Mouse (Mus musculus): Measurements from ENCODE around the gene A930033H14Rik. TPM values are rescaled to one million over a fixed set of nuclear protein-coding genes. Genes with fewer than 3 reads are reported as not detected.

The A930033H14Rik gene
- total RNA-seq (2021), result 3.2 and 5.5 TPM in 2 replicates
- long read RNA-seq, partial matches to known transcripts, result 0 of 3 reads
- long read RNA-seq, other reads (novel, unspliced or antisense), result 2 of 3 reads

DNA sequence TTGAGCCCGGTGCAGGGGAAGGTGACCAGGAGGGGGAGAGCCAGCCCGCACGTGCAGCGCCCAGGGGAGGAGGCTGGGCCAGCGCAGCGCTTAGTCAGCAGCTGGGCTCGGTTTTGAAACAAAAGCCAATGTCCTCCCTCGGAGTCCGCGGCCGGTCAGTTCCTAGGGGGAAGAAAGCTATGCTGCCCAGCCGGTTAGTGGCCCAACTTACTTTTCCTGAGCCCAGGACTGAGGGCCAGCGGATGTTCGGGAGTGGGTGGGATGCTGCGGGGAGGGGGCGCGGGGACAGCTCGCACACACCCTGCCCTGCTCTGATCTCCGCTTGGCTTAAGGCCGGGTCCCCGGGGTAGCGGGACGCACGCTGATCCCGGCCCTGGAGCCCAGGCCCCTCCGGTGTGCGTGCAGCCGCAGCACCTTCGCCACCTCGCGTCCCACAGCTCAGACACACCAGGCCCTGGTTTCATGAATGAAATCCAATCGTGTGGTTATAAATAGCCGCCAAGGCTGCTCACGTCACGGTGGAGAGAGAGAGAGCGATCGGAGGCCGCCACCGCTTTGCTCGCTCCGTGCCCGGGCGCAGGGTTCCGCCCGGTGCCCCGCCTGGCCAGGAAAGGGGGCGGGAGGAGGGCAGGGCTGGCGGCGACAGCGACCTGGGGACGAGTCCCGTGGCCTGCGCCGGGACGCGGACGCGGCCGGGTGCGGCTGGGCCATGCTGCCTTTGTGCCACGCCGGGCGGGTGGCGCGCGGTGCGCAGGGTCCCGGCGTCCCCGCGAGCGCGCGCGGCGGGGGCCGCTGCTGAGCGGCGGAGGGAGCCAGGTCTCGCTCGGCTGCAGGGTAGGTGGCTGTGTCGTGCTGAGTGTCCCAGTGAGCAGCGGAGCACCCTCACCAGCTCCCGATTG, at the start of gene A930033H14Rik:
Gene A930033H14Rik, minus strand, starts transcription at position 557 of the 899 bp plus-strand sequence.
- peak; percentile 89 for DNase-seq

DNA sequence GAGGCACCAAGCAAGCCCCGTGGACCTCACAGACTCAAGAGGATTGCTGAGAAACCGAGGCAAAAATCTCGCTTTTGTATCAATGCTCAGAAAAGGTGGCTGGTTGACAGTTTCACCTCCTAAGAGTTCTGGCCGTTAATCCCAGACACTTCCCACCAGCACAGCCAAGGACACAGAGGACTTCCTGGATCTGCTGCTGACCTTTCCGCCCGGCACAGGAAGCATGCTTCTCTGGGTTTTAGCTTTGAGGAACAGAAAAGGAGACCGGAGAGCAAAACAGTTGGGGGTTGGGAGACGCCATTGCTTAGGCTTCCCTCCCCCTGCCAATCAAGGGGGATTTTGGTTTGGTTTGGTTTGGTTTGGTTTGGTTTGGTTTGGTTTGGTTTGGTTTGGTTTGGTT, 47.0 kb upstream of the A930033H14Rik start:
- DNase-seq, result no peak

DNA sequence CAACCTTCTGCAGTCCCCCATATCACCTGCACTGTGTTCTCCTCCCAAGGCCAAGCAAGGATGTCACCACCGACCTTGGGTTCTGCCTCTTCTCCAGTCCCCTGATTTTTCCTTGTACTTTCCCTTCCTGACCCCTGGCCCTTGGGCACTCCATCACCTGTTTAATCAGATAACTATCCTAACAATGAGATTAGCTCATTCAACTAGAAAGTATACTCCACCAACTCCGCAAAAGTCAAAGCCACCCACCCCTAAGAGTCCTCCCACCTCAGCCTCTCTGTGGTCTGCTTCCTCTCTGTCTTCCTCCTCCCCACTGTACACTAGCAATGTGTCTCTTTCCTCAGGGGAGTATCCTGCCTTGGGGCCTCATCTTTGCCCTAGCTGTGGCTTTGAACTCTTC, 46.3 kb upstream of the A930033H14Rik start:
- no peak for DNase-seq

DNA sequence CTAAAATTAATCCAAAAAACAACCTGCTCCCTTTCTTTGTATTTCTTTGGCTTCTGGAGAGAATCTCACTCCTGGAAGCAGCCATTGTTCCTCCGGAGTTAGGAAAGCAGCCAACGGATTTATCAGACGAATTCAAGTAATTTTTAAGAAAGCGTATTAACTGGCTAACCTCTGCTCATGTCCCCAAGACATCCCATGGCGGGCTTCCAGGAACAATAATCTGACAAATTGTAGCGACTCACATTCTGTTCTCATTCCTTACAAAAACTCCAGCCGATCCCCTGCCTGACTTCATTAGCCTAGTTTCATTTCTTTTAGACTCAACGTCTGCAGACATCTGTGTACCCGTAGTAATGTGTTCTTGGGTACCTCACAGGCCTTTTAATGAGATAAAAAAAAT, 45.7 kb upstream of the A930033H14Rik start:
- DNase-seq, result peak; percentile 26

DNA sequence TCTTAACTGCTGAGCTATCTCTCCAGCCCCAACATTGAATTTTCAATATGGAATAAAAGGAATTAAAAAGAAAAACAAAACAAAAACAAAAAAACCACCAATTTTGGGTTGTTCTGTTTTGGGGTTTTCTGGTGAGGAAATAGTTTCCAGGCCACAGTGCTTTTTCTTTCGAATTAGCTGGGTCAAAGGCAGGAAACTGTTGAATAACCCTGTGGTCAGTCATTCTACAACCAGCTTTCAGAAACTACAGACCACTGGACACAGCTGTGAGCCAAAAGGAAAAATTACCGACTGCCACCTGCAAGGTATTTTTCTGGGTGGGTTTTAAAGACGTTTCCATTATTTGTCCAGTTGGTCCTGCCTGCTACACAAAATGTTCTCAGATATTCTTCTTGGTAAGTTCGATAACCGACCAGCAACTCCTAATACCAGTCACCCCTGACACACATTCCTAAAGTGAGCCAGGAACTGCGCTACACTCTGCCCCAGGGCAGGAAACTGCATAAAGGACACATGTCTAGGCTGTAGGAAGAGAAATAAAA, 44.8 kb upstream of the A930033H14Rik start:
- no peak for DNase-seq

DNA sequence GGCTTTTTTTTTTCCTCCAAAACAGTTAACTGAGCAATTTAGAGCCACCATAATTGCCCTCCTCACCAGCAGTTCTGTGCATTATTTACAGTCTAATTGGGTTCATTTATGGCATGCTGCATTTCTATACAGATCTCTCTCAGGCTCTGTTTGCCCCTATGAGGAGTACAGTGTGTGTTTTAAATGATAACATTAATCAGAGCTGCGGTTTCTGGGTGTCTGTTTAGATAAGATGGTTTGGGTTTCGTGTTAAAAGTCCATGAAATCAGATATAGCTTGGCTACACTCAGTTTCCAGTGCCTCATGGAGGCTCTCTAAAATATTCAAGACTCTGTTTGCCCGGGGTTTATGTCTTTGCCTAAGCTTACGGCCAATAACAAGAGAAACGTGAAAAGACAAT, 42.7 kb upstream of the A930033H14Rik start:
- no peak for DNase-seq

DNA sequence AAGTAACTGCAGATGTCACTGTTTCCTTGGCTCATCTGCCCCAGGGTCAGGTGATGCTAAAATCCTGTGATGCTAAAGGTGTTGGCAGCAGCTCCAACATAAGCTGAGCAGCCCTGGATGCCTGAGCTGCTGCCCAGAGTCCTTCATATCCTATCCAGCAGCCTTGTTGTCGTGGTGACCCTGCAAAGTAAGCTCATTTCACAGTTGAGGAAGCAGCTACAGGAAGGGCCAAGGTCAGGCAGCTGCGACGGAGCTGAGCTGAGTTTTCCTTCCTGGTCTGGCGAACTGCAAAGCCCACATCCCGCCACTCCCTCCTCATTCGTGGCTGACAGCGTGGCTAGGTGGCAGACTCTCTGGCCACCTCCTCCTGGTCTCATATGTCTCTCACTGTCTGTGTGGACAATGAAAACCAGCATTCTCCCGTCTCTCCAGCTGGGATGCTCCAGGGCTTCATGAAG, 41.5 kb upstream of the A930033H14Rik start:
- peak; percentile 40 for DNase-seq

DNA sequence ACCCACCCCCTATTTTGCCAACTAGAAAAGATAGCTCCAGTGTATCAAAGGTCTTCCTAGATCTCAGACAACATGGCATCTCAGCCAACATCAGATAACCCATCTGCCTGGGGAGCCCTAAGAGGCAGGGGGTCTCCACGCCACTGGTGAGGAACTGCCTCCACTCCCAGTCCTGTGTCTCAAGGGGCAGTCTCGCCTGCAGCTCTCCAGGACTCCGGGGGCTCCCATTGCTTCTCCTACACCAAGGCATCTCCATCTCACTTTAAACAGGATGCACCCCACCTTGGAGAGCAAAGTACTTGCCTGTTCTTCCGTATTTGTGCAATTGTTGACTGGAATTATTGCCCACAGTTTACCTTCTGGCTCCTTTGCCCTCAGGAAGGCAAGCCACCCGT, 40.8 kb upstream of the A930033H14Rik start:
- DNase-seq, result no peak

DNA sequence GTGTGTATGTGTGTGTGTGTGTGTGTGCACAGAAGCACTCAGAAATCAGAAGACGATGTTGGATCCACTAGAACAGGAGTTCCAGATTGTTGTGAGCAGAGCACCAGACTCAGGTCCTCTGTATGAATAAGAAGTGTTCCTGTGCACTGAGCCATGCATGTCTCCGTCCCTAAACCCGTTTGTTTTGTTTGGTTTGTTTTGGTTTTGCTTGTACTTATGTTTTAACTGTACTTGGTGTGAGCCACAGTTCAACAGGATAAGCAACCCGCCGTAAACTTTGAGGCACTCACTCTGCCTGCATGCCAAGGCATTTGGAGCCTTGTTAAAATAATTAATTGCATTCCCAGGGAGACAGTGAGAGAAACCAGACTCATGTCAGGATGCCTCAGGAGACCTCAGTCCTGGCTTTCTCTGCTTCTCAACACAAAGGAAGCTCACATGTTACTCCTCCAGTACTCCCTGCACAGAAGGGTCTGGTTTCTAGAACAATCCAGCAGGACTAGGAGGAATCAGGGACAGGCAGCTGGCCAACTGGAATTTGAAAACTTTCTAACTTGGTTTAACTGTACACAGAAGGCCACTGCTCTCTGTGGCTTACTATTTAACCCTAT, 40.3 kb upstream of the A930033H14Rik start:
- no peak for DNase-seq

DNA sequence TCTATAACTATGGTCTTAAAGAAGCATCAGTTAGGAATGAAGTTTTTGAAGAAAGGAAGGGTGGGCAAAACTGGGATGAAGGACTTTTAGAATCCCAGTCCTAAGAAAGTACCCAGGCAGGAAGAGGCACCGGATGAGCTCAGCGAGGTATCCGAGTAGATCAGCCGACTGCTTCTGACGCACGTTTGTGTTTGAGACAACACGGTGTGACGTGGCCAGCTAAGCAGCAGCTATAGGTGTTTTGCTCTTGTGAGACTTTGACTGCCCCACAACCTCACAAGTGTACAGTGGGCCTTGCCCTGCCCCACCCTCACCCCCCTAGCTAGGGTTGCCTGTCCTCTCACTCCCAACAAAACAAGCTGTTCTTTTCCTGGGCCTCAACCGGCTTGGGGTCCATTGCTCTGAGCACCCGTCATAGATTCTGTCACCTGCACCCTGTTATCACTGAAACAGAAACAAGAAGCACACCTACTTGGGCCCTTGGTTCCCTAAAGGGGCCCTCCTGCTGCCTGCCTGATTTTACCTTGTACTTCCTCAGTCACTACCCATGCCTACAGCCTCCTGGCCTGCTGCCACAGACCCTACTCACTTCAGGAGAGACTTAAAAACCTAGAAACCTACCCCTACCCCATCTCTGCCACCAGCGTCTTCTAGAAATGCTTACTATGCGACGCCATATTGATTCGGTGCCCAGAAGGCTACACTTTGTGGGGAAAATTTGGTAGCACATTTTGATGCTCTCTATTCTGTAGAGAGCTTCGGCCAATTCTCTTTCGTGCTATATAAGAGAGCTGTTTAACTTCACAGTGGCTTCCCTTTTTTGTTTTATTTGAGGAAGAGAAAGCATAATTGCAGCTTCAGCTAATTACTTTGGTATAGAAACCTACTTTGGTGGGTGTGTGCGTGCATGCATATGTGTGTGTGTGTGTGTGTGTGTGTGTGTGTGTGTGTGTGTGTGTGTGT, 39.5 kb upstream of the A930033H14Rik start:
- DNase-seq, result no peak

DNA sequence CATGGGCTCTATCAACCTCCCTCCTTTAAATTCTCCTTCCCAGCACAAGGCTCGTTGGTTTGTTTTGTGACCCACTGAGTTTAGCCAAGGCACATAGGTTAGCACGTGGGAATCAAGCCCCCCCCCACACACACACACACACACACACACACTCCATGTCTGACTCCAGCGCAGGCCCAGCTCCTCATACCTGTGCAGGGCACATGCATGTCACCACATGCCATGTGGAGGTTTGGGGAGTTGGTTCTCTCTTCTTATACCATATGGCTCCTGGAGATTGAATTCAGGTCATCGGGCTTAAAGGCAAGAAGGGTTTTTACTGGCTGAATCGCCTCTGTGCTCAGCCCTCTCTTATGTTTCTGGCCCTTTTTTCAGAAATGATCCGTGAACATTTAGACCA, 38.4 kb upstream of the A930033H14Rik start:
- no peak for DNase-seq

DNA sequence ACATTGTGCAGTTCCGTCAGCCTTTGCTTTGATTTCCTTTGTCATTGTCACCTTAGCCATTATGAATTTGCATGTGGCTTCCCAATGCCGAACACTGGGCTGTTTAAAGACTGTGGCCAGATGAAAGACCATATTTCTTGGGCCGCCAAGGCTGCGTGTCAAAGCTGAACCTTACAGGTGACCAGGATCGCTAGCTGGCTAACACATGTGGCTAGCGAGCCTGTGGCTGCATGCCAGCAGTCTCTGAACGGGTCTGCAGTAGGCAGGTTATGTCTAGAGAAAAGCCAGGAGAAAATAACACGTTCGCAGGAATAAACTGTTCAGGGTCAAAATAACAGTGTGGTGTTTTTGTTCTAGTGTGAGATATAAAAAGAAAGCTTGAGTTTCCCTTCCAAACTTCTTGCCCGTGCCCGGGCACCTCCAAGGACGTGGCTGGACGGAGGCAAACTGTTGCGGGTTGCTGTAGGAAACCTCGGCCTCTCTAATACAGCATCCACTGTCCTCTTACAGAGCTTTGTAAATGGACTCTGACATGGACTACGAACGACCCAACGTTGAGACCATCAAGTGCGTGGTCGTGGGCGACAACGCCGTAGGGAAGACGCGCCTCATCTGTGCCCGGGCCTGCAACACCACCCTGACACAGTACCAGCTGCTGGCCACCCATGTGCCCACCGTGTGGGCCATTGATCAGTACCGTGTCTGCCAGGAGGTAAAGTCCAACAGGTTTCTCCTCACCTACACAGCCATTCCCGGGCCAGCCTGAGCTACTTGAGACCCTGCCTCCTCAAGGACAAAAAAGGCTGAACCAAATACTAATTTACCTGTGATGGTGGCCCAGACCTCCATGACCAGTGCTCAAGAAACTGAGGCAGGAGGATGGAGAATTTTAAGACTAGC, 35.6 kb upstream of the A930033H14Rik start:
- DNase-seq, result no peak

DNA sequence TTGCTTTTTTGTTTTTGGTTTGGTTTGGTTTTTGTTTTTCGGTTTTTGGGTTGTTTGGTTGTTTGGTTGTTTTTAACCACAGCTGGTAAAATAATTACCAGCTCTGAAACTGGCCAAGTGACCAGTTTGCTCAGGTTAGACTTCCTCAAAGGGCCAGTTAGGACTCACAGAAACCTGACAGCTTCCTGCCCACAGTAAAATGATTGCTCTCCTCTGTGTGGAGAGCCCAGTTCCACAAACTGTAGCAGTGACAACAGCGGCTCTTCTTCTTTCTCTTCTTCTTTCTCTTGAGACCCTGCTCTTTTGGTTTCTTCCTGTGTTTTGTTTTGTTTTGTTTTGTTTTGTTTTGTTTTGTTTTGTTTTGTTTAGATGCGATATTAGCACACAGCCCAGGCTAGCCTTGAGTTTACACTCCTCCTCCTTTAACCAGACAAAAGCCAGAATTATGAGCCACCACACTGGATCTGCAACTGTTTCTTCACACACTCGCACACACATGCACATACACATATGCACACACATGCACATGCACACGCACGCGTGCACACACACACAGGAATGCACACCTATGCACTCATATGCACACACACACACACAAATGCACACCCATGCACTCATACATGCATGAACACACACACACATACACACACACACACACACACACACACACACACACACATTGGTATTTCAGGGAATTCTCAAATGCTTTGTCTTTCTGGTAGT, 34.6 kb upstream of the A930033H14Rik start:
- no peak for DNase-seq

DNA sequence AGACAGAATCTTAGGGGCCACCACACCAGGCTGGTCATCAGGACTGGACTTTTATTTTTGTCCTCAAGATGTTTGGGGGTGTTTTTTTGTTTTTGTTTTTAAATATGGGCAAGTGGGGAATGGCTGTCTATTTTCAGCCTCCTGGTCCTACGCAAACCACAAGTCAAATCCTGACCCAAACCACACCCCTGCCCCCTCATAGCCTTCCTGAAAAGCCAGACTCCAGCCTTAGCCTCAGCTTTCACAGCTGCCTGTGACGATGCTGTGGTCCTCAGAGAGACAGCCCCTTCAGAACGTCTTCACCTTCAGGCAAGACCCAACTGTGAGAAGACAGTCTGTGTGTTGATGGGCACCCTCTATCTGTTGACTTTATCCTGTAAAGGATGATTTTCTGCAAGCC, 33.9 kb upstream of the A930033H14Rik start:
- no peak for DNase-seq

DNA sequence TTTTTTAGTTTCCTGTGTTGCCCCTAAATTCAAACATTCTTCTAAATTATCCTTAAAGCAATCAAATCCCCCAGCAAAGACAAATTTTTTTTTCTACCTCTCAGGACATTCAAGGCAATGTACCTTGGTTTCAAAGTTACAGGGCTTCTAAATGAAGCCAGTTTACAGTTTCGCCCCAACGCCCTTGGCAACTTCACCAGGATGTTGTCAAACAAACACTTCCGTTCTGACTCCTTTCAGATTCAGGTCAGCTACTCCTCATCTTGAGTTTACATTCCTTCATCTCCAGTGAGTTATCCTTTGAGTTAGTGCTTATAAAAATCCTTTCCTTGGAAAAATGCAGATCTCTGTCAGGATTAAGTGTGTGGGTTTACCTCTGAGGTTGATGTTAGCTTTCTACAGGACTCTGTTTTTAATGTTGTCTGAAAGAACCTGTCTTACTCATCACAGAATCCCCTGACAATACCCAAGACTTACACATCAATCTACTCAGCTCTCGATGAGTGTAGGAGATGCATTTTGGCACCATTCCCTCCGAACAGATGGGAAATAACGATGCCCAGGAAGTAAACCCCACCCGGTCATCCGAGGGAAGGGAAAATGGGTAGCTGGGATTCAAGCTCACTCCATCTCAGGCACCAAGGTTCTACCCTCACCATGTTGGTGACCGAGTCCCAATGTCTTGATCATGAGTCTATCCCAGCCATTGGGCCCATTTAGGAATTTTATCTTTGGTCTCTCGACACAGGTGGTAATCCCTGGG, 33.2 kb upstream of the A930033H14Rik start:
- no peak for DNase-seq

DNA sequence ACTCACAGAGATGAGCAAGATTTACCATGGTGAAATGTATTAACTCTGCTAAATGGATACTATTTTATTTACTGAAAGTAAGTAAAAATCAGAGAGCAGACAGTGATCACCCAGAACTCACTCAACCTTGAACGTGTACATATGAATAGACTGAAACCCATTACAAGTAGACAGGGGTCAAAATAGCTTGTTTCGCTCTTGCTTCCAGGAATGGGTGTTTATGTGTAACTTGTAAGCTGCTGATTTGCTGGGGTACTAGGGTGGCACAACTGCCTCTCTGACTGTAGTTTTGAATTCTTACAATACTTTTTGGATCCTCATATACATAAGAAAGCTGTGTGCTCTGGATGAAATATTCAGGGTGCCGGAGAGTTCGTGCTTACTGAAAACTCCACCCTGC, 32.3 kb upstream of the A930033H14Rik start:
- DNase-seq, result no peak

DNA sequence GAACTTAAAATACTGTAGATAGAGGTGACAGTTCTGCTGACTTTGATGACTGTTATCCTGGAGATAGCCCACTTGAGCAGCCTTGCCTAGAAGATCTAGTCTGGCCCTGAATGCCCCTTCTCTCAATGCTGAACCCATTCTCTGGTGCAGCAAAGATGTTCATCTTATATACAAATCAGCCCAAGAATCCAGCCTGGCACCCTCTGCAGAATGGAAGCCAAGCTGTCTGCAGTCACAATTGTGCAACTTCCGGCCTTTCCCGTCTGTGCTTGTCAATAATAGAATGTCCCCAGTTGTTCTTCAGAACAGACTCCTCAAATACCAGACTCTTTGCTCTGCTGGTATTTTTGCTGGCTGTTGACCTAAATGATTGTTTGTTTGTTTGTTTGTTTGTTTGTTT, 27.6 kb upstream of the A930033H14Rik start:
- peak; percentile 25 for DNase-seq

DNA sequence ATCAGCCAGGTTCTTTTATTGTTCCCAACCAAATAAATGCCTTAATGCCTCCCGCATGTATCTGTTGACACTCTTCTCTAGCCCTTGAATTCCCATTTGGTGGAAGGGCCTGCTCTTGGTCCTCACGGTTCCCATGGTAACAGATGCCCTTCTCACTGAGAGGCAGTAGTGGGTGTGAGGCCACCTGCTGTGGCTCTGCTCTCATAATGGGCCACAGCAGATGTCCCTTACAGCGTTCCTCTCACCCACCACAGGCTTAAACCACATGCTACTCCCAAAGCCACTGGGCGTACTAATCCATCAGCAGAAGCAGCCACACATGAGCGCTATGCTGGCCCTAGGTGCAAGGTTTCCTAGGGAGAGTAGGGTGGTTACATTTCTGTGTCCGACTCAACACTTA, 25.4 kb upstream of the A930033H14Rik start:
- no peak for DNase-seq

DNA sequence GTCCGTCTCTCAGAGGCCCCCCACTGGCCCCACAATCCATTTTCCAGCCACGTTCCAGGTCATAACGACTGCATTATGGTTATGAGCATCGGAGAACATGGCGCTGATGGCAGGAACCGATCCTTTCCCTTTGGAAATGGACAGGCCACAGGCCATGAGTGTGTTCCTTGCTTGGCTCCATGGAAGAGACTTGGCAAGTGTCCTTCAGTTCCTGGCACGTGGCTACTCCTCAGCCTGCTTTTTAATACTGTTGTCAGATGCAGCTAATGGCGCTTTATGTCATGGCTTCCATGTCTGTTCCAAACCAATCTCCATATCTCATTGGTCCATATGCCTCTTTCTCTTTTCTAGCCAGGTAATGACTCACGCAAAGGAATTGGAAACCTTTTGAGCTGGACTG, 24.9 kb upstream of the A930033H14Rik start:
- DNase-seq, result no peak
